8 mouse cellular contexts compared by ENCODE assay signal in the genomic region with DNA sequence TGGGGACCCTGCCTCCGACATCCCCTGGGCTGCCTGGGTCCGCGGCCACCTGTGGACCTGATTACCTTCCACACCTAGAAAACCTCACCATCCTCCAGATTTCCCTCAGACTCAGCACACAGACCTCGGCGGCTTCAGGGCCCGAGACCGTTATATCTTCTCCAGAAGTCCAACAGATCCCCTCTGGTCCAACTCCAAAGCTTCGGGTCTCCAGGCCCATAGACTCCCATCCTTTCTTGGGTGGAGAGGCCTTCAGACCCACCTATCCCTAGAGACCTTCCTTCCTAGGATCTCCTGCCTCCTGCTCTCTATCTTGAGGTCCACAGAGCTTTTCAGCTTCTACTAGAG. TPM values are rescaled to one million over a fixed set of nuclear protein-coding genes. Genes with fewer than 3 reads are reported as not detected.
DNase-seq lines count a peak whose midpoint lies in the region; ATAC-seq and TF ChIP-seq lines count a peak whose summit lies in the region.

No protein-coding gene starts in this region.

- no peaks in the 10 kb centered on the region; the same call in 1 of the 2 replicates for H3K27me3 ChIP-seq in kidney, embryonic 16.5 days (ENCODE audit: insufficient read depth, low read length)
- H3K27me3 ChIP-seq in hindbrain, embryonic 14.5 days (ENCODE audit: control insufficient read depth, insufficient read depth, low read length) = 0 out of 2 replicates have a peak, but pooled peaks cover 8% of the 10 kb centered on the region
- no peaks in the 10 kb centered on the region for H3K27me3 ChIP-seq in midbrain, embryonic 15.5 days (replicated peaks)

- peaks cover 20% of the 10 kb centered on the region for H3K4me1 ChIP-seq in kidney, embryonic 16.5 days (ENCODE audit: insufficient read depth, low read length)
- H3K4me1 ChIP-seq in bone marrow macrophage, adult 2 months (ENCODE audit: control insufficient read depth, insufficient read depth, low read length) = peaks cover 38% of the 10 kb centered on the region
- peaks cover 30% of the 10 kb centered on the region for H3K4me1 ChIP-seq in hindbrain, embryonic 14.5 days (replicated peaks; ENCODE audit: control insufficient read depth, insufficient read depth, low read length)
- peaks cover 42% of the 10 kb centered on the region for H3K4me1 ChIP-seq in midbrain, embryonic 15.5 days

- peak overlapping the region; percentile 73 for H3K4me3 ChIP-seq in kidney, embryonic 16.5 days (ENCODE audit: low read length)
- H3K4me3 ChIP-seq in bone marrow macrophage, adult 2 months (ENCODE audit: insufficient read depth, low read length) = peak overlapping the region; percentile 85
- peak overlapping the region; percentile 87 for H3K4me3 ChIP-seq in hindbrain, embryonic 14.5 days (replicated peaks; ENCODE audit: low read length)
- peak overlapping the region; percentile 68 for H3K4me3 ChIP-seq in midbrain, embryonic 15.5 days

- peak overlapping the region; percentile 90 for H3K4me2 ChIP-seq in kidney, embryonic 16.5 days (replicated peaks; ENCODE audit: low read depth, low read length)
- H3K4me2 ChIP-seq in hindbrain, embryonic 14.5 days (replicated peaks) = peak overlapping the region; percentile 95
- H3K4me2 ChIP-seq in midbrain, embryonic 15.5 days = peak overlapping the region; percentile 78

- no peaks in the 10 kb centered on the region for H3K36me3 ChIP-seq in kidney, embryonic 16.5 days (ENCODE audit: insufficient read depth, low read length)
- no peaks in the 10 kb centered on the region for H3K36me3 ChIP-seq in hindbrain, embryonic 14.5 days (replicated peaks; ENCODE audit: control insufficient read depth, insufficient read depth)
- no peaks in the 10 kb centered on the region for H3K36me3 ChIP-seq in midbrain, embryonic 15.5 days (replicated peaks)

- H3K9ac ChIP-seq in kidney, embryonic 16.5 days (replicated peaks; ENCODE audit: low read length) = peak overlapping the region; percentile 77
- H3K9ac ChIP-seq in hindbrain, embryonic 14.5 days = peak overlapping the region; percentile 88
- H3K9ac ChIP-seq in midbrain, embryonic 15.5 days = peak overlapping the region; percentile 72

- TF ChIP-seq POLR2A in bone marrow macrophage, adult 2 months (IDR thresholded peaks at IDR 0.05; ENCODE audit: borderline replicate concordance, low read depth, low read length) = no peak

- no peak overlapping the region for H3K27ac ChIP-seq in kidney, embryonic 16.5 days (ENCODE audit: low read length)
- no peak overlapping the region for H3K27ac ChIP-seq in bone marrow macrophage, adult 2 months (ENCODE audit: insufficient read depth, low read depth, low read length)
- H3K27ac ChIP-seq in hindbrain, embryonic 14.5 days = no peak overlapping the region
- H3K27ac ChIP-seq in midbrain, embryonic 15.5 days = peak overlapping the region; percentile 61

- H3K9me3 ChIP-seq in kidney, embryonic 16.5 days (ENCODE audit: low read length) = no peaks in the 10 kb centered on the region
- no peaks in the 10 kb centered on the region for H3K9me3 ChIP-seq in hindbrain, embryonic 14.5 days (ENCODE audit: control insufficient read depth, low read length)
- H3K9me3 ChIP-seq in midbrain, embryonic 15.5 days = no peaks in the 10 kb centered on the region

- TF ChIP-seq CTCF in bone marrow macrophage, adult 2 months (IDR thresholded peaks at IDR 0.05; ENCODE audit: low read depth, low read length) = no peak

- no peak for DNase-seq in kidney, adult 18-20 months
- no peak for DNase-seq in hindbrain, embryonic 14.5 days (ENCODE audit: low spot score)
- DNase-seq in ovary, postnatal 36 days (ENCODE audit: low spot score) = no peak

- no peak for ATAC-seq in kidney, embryonic 16.5 days (ENCODE audit: low FRiP score, low TSS enrichment)
- ATAC-seq in hindbrain, embryonic 14.5 days (ENCODE audit: low FRiP score) = no peak
- no peak for ATAC-seq in midbrain, embryonic 15.5 days (replicated peaks)
- no peak for ATAC-seq in cerebellum, adult (ENCODE audit: insufficient number of reproducible peaks, low FRiP score, low TSS enrichment)
- ATAC-seq in megakaryocyte-erythroid progenitor cell, adult 5-6 weeks (replicated peaks; ENCODE audit: low FRiP score, low TSS enrichment, poor library complexity, severe bottlenecking) = no peak

- 5% methylated on average over 8 of the region's 8 CpGs for WGBS in kidney, embryonic 16.5 days
- 8% methylated on average over 8 of the region's 8 CpGs for WGBS in hindbrain, embryonic 14.5 days
- 8% methylated on average over 8 of the region's 8 CpGs for WGBS in midbrain, embryonic 15.5 days

RNA-seq across cellular contexts. Expression of gene Fam118a, which starts 8.6 kb away (rescaled TPM):
- polyA plus RNA-seq in kidney, embryonic 16.5 days (2015; fragmentation: Nextera tagmentation; extraction: Ambion mirVana) = 23.3 and 23.9 TPM in 2 replicates
- 7.5 and 10.1 TPM in 2 replicates for polyA plus RNA-seq in bone marrow macrophage, adult 2 months (2012; ENCODE audit: insufficient read depth, insufficient read length, missing spikeins)
- 30.5 and 32.3 TPM in 2 replicates for polyA plus RNA-seq in hindbrain, embryonic 14.5 days (2014; fragmentation: Nextera tagmentation; extraction: Ambion mirVana)
- 30.6 and 31.7 TPM in 2 replicates for polyA plus RNA-seq in midbrain, embryonic 15.5 days (2015; fragmentation: Nextera tagmentation; extraction: Ambion mirVana)
- 9.3 and 9.6 TPM in 2 replicates for total RNA-seq in megakaryocyte-erythroid progenitor cell, adult 5-6 weeks (2014; fragmentation: Nextera tagmentation)
- 5.7 and 8.9 TPM in 2 replicates for total RNA-seq in megakaryocyte-erythroid progenitor cell, adult 5-6 weeks (2017)

RNA-seq across cellular contexts. Expression of gene Upk3a, which starts 20.4 kb away (rescaled TPM):
- 65.9 and 74.8 TPM in 2 replicates for polyA plus RNA-seq in kidney, embryonic 16.5 days (2015; fragmentation: Nextera tagmentation; extraction: Ambion mirVana)
- polyA plus RNA-seq in bone marrow macrophage, adult 2 months (2012; ENCODE audit: insufficient read depth, insufficient read length, missing spikeins) = not detected in 2 replicates
- polyA plus RNA-seq in hindbrain, embryonic 14.5 days (2014; fragmentation: Nextera tagmentation; extraction: Ambion mirVana) = 0.89 and 1.4 TPM in 2 replicates
- polyA plus RNA-seq in midbrain, embryonic 15.5 days (2015; fragmentation: Nextera tagmentation; extraction: Ambion mirVana) = 0.83 and 1.2 TPM in 2 replicates
- total RNA-seq in megakaryocyte-erythroid progenitor cell, adult 5-6 weeks (2014; fragmentation: Nextera tagmentation) = not detected in 2 replicates
- not detected in 2 replicates for total RNA-seq in megakaryocyte-erythroid progenitor cell, adult 5-6 weeks (2017)

RNA-seq across cellular contexts. Expression of gene 5031439G07Rik, which starts 49.0 kb away (rescaled TPM):
- polyA plus RNA-seq in kidney, embryonic 16.5 days (2015; fragmentation: Nextera tagmentation; extraction: Ambion mirVana) = 7.1 and 7.2 TPM in 2 replicates
- polyA plus RNA-seq in bone marrow macrophage, adult 2 months (2012; ENCODE audit: insufficient read depth, insufficient read length, missing spikeins) = 132 and 141 TPM in 2 replicates
- polyA plus RNA-seq in hindbrain, embryonic 14.5 days (2014; fragmentation: Nextera tagmentation; extraction: Ambion mirVana) = 19.2 and 27.8 TPM in 2 replicates
- polyA plus RNA-seq in midbrain, embryonic 15.5 days (2015; fragmentation: Nextera tagmentation; extraction: Ambion mirVana) = 28.4 and 33.9 TPM in 2 replicates
- total RNA-seq in megakaryocyte-erythroid progenitor cell, adult 5-6 weeks (2014; fragmentation: Nextera tagmentation) = 3.5 and 3.6 TPM in 2 replicates
- 2.2 and 4.0 TPM in 2 replicates for total RNA-seq in megakaryocyte-erythroid progenitor cell, adult 5-6 weeks (2017)

Comparison
In these comparisons a context has a peak if more than half of its experiments do, and no peak if none do; other contexts are left out.
1. RNA of gene Upk3a, which starts 20.4 kb away (polyA plus RNA-seq): 65.9 to 74.8 TPM in kidney, embryonic 16.5 days; 0.89 to 1.4 TPM in hindbrain, embryonic 14.5 days, 0.83 to 1.2 TPM in midbrain, embryonic 15.5 days and not detected in bone marrow macrophage, adult 2 months; every median in the first group is over 10 times any median in the second.
2. Peak in every context shown above with its lines, with median percentiles within 50 percentile points of each other: H3K4me2 ChIP-seq, H3K4me3 ChIP-seq and H3K9ac ChIP-seq.